Comparison of ENCODE assay signal across 8 mouse cellular contexts in the genomic region with DNA sequence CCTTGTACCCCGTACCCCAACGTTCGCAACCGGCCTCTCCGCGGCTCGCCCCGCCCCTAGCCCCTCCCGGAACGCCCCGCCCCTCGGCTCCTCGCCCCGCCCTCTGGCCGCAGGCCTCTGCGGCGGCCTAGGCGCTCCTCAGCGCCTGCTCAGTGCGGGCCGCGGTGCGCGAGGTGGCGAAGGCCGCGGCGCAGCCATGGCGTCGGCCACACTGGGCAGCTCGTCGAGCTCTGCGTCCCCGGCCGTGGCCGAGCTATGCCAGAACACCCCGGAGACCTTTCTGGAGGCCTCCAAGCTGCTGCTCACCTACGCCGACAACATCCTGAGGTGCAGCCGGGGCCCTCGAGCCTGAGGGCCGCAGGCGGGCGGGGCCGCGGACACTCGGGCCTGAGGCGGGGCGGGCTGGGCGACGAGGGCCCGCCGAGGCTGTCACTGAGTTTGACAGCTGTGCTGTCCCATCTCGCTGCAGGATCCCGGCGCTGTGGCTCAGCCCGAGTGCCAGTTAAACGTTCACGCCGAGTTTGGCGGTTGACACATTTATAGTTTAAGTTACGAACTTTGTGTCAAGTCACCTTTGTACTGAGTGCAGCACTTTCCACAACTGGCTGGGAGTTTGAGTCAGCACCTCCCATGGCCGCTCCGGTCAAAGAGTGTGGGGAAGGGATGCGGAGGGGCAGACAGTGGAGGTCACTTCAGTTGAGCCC. TPM values are rescaled to one million over a fixed set of nuclear protein-coding genes. Genes with fewer than 3 reads are reported as not detected.
DNase-seq lines count a peak whose midpoint lies in the region; ATAC-seq lines count a peak whose summit lies in the region.

A gene (plus strand): TSS at position 110 of the 704 bp plus-strand sequence.
A gene (minus strand): TSS at position 638 of the 704 bp plus-strand sequence.

- peak within 1 kb of the TSS; percentile 83 for H3K27ac ChIP-seq in hindbrain, embryonic 12.5 days

- under 1% methylated on average over 53 of the region's 65 CpGs for WGBS in hindbrain, embryonic 12.5 days

- H3K4me1 ChIP-seq in hindbrain, embryonic 12.5 days = peaks cover 7% of the 10 kb centered on the region

- ATAC-seq in hindbrain, embryonic 12.5 days (ENCODE audit: low FRiP score) = peak; percentile 99

- H3K9ac ChIP-seq in hindbrain, embryonic 12.5 days = peak within 1 kb of the TSS; percentile 84

- H3K36me3 ChIP-seq in hindbrain, embryonic 12.5 days = no peaks in the 10 kb centered on the region

- DNase-seq in Muller cell, postnatal 12 days (ENCODE audit: inconsistent ontology term) = peak; percentile 92
- peak; percentile 93 to 94 for DNase-seq in cerebellum, postnatal 14 days
- DNase-seq in frontal cortex, postnatal 14 days (ENCODE audit: low spot score in 2 of 2) = peak; percentile 52 to 68
- DNase-seq in layer of hippocampus, postnatal 25 days (ENCODE audit: extremely low spot score in 1 of 2, low spot score in 1 of 2) = peak; percentile 75 to 78
- peak; percentile 84 for DNase-seq in lung, postnatal 25 days (ENCODE audit: low spot score)
- DNase-seq in retina, adult 2 months (ENCODE audit: low read depth, low spot score) = peak; percentile 64
- DNase-seq in thymus, postnatal 25 days = peak; percentile 89

- peak within 1 kb of the TSS; percentile 79 for H3K4me3 ChIP-seq in hindbrain, embryonic 12.5 days

- no peaks in the 10 kb centered on the region for H3K27me3 ChIP-seq in hindbrain, embryonic 12.5 days

- peak within 1 kb of the TSS; percentile 84 for H3K4me2 ChIP-seq in hindbrain, embryonic 12.5 days (replicated peaks)

- H3K9me3 ChIP-seq in hindbrain, embryonic 12.5 days (replicated peaks) = no peaks in the 10 kb centered on the region

RNA-seq across cellular contexts. Expression of the first gene that starts in this region (rescaled TPM):
- 27.6 and 27.7 TPM in 2 replicates for polyA plus RNA-seq in hindbrain, embryonic 12.5 days (2016; fragmentation: Nextera tagmentation; extraction: Ambion mirVana)
- total RNA-seq in layer of hippocampus, postnatal 25 days (2021) = 10 to 100 TPM; 31.9 to 32.7 TPM

RNA-seq across cellular contexts. Expression of the second gene that starts in this region (rescaled TPM):
- 1.6 and 1.8 TPM in 2 replicates for polyA plus RNA-seq in hindbrain, embryonic 12.5 days (2016; fragmentation: Nextera tagmentation; extraction: Ambion mirVana)
- total RNA-seq in layer of hippocampus, postnatal 25 days (2021) = 1 to 10 TPM; 8.2 to 9.5 TPM

Comparison
In these comparisons a context has a peak if more than half of its experiments do, and no peak if none do; other contexts are left out.
1. Peak in every context shown above with its lines: DNase-seq, ATAC-seq, H3K4me3 ChIP-seq and H3K27ac ChIP-seq.